Mouse (Mus musculus) frontal cortex, adult 2 months (tissue): ENCODE measurements around the gene Sipa1l2. TPM values are rescaled to one million over a fixed set of nuclear protein-coding genes. Genes with fewer than 3 reads are reported as not detected.
"Not testable (repeated sequence)": the region's sequence is repeated elsewhere in the genome, so short reads cannot be mapped to it uniquely, and the experiment has no call there.

ENCODE experiments used
- DNase-seq, 2 experiments: peaks; one replicate each; pipeline ENCODE4 v3.0.0; 2022; ENCODE audit warnings: low spot score in 1 of 2; ENCODE audit errors: extremely low spot score in 1 of 2
- polyA plus RNA-seq: library from polyadenylated mRNA; depleted of rRNA; stranded (reverse); fragments of >200 nt; gene quantifications from 2 replicates; pipeline ENCODE4 v1.2.3, GENCODE M21; 2012

Gene Sipa1l2
- polyA plus RNA-seq, 1 experiment, result 29.7 TPM

DNA sequence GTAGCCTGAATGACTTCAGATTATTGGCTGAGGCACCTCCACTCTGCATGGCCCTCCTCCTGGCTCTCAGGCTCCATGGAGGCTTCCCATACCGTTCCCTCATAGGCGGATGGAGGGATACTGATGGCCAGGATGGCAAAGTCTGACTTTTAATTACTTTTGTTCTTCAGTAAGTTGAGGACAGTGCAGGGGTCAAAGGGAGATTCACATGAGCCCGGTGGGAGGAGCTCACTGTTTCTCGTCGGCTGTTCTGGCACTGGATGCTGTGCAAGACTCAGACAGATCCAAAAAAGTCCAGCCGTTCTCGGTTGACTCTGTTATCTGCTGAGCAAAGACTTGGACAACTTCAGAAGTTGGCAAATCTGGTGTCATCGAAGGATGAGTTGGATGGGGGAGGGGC lies 155.0 kb downstream of the Sipa1l2 start:
- DNase-seq, result no peak

DNA sequence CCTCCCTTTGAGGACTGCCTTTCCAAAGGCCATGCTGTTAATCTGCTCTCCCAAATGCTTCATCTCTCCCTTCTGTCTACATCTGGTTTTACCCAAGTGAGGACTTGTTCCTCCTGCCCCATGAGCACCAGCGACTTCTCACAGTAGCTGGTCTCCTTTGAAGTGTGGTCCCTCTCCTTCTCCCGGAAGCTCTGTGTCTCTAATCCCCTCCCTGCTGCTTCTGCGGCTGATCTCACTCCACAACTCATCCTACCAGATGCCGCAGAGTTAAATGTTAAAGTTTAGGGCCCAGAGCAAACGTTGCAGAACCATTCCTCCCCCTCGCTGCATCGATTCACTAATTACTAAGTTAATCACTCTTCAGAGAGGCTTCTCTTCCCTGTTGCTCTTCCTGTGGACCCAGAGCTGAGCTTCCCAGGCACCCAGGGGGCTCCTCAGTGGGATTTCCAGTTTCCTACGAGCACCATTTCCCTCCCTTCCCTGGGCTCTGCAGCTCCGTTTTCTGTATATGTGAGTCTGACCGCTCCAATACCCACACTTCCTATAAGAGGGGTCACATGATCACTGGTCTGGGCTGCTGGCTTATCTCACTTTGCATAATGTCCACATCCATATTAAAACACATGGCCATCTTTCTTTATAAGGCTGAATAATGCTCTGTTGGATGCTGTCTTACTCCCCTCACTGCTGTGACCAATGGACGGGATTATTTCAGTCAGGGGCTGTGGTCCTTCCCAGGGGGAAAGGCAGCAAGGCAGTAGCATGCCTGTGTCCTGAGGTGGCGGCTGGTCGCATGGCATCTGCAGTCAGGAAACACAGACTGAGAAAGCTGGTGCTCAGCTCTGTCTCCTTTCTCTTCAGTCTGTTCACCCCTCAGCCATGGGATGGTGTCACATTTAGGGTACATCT lies 156.4 kb downstream of the Sipa1l2 start:
- no peak for DNase-seq

- no peak for DNase-seq
These were observed 159.0 kb downstream of the Sipa1l2 start for GRCm38 (mm10) chr8:125410646-125411045.

DNA sequence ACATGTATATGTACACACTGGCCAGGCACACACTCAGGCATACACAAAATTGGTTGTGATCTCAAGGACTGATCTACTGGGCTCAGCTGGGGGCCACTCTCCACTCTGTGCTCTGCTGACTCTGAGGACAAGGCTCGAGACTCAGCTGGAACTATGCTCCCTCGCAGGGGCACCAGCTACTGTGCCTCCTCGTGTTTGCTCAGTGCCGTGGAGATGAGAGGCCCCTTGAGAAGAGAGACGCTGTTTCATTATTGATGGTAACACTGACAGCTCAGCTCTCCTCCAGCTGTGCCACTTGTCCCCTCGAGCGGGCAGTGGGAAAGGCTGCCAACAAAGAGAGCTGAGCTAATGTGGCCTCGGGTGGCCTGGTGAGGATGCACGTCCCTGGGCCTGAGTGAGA lies 161.9 kb downstream of the Sipa1l2 start:
- DNase-seq, result no peak

DNA sequence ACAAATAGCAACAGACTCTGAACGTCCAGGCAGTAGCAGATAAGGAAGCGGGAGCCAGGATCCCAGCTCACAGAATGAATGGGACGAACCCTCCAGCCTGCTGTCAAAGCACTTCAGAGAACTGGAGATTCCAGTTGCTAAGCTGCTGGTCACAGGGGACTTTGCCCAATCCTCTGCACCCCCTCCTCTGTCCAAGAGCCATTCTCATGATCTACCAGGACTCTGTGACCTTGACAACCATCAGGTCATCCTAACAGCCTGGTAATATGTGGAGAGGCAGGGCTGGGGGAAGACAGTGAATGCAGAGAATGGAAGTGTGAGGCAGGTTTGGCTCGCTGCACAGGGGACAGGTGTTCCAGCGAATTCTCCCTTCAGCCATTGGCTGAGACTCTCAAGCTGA lies 163.2 kb downstream of the Sipa1l2 start:
- no peak for DNase-seq

- no peak for DNase-seq
These were observed 168.3 kb downstream of the Sipa1l2 start for GRCm38 (mm10) chr8:125401350-125401749.

DNA sequence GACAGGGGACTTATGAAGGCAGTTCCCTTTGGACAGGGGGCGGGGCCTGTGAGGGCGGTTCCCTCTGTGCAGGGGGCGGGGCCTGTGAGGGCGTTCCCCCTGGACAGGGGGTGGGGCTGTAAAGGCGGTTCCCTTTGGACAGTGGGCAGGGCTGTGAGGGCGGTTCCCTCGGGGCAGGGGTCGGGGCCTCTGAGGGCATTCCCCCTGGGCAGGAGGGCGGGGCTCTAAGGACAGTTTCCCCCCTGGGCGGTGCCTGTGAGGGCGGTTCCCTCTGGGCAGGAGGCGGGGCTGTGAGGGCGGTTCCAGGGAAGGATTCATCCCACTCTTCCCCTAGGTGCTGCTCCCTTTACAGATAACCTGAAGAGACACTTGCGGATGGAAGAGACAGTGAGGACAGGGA lies 171.6 kb downstream of the Sipa1l2 start:
- DNase-seq, result no peak

DNA sequence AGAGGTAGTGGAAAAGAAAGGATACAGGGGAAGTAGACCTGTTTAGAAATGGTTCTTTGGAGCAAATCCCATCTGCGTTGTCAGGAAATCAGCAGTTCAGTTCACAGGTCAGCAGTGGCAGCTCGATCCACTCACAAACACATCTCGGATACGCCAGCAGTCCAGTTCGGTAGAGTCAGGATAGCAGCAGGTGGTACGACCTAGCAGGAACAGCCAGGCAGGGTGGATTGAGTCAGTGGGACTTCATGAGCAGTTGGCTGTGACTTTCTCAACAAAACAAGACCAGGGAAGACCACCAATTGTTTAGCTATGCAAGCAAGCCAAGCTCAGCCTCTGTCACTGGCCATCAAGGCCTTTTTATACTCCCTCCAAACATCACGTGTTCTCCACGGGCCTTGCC lies 173.9 kb downstream of the Sipa1l2 start:
- not testable (repeated sequence) for DNase-seq

DNA sequence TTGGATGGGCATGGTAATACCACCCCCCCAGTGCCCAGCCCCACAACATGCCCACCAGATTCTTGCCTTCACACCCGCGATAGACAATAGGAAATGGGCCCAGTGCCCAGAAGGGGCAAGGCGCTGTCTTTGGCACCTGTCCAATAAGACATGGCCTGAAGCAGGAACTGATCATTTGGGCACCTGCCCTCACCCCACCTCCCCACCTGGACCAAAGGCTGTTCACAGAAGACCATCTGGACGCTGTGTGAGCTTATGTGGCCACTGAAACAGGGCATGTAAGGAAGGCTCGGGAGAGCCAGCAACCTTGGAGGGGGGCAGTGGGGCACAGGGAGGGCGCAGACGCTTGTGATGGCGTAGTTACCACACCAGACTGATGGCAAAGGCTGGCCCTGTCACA lies 174.6 kb downstream of the Sipa1l2 start:
- no peak for DNase-seq

DNA sequence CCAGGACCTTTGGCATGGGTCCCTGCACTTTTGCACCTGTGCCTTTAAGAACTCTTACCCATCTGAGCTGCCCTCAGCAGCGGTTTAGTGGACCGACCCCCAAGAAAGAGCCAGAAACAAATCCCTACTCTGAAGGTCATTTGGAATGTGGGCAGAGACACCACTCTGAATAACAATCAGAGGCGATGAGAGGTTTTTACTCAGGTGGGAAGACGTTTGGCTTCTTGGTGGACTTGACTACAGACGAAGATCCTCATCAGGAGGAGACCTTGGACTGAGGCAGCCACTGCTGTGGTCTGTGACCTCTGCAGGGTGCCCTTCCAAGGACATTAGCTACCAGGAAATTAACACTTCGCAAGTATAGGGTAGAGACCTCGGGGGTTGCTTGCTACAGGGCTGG lies 177.9 kb downstream of the Sipa1l2 start:
- no peak for DNase-seq

GRCm38 (mm10) chr8:125391271-125391670 lies 178.3 kb downstream of the Sipa1l2 start:
- DNase-seq, result no peak

DNA sequence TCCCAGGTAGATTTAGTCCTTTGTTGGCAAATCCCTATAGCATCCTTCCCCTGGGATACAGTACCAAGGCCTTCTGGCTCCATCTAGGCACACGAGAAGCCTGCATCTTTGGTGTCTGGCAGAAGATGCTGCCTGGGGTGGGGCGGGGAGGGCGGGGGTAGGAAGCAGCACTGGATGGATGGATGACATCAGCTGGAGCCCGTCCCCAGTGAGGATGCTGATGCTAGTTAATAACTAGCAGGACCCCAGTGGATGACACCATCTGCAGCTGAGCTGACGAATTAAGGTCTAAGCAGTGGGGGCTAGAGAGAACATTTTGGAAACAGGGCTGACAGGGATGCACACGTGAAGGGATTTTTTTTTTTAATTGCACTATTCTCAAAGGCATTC lies 179.1 kb downstream of the Sipa1l2 start:
- DNase-seq, result peak in 1 of 2 experiments; percentile 11

GRCm38 (mm10) chr8:125389756-125390505 lies 179.7 kb downstream of the Sipa1l2 start:
- DNase-seq, result peak; percentile 62 to 88

- DNase-seq, result peak in 1 of 2 experiments; percentile 42
These were observed 180.3 kb downstream of the Sipa1l2 start for GRCm38 (mm10) chr8:125389280-125389679.

DNA sequence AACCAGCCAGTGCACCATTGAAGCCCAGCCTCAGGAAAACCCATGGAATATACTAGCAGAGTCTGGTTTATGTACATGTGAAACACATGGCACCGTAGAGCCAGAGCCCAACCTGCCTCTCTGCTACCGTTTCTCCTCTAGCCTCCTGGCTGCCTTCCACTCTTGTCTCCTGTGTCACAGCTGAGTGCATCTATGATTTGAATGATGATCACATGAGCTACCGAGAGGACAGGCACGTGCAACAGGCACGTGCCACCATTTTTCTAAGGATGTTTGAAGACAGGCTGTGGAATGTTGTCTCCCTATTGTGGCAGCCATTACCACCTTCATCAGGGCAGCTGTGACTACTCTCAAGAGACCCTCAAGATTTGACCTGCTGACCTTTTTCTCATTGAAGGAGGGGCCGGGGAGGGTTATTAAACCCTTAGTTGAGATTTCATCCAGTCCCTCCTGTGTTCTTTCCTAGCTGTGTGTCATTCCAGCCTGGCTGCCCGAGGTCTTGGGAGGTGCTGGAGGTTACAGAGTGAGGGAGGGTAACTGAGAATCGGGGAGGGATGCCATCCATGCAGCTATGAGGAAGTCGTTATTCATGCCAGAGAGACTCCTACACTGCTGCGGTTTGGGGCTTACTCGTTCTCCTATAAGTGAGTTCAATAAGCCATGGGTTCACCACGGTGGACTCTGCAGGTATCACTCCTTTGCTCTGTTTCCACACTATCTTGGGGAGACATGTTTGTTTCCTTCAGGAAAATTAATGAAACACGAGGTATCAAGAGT lies 181.0 kb downstream of the Sipa1l2 start:
- no peak for DNase-seq

DNA sequence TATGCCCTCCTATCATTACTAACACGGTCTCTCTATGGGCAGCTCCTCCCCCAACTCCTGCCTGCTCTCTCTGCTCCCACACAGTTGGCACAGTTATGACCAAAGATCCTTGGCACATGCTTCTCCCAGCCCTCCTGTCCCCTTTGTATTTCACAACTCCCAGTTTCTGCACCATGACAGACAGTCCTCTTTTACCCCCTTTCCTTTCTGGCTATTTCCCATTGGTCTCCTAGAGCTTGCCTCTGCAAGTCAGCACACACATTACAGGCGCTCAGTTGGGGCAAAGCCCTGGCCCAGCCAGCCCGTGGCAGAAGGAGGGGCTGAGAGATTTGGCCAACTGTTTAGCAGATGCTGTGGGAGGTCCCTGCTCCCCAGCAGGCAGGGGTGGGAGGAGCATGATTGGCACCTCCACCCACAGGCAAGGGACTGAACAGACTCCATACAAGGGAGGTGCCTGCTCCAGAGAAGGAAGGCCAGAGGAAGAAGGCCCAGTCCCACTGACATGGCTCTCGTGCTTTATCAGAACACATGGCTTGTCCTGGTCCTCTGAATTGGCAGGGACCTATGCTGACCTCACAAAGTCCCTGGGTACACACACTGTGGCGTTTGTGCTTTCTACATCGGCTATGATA lies 184.0 kb downstream of the Sipa1l2 start:
- DNase-seq, result peak; percentile 49 to 73

GRCm38 (mm10) chr8:125384551-125385183 lies 184.9 kb downstream of the Sipa1l2 start:
- no peak for DNase-seq

DNA sequence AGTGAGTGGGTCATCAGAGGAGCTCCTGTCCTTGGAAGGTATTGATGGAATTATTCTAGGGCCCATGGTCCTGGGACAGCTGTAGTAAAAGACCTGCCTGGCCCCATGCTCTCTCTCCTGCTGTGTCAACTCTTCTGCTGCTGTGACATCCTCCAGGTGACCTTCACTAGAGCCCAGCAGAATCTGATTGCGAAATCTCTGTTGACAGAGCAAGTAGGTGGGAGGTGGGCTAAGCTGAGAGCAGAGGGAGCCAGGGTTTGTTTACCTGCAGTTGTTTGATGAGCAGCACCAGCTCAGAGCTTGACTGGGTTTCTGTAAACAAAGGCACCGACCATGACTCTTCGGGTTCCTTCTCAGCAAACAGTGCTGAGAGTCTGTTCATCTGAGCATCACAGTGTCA lies 187.9 kb downstream of the Sipa1l2 start:
- DNase-seq, result no peak

DNA sequence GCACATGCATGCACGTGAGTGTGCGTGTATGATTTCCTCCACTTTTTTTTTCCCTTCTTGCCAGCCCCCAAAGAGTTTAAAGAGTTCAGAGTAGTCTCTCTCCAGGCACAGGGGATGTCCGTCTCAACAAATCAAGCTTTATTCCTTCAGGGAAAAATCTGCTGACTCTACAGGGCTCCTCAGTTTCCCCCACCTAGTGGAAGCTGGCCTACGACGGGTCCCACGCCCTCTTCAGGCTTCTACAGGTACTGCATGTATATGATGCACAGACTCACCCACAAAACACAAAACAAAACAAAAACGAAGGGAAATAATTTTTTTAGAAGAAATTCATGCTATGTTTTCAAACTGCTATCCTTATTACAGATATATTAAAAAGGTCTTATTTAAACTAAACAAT lies 189.7 kb downstream of the Sipa1l2 start:
- no peak for DNase-seq

DNA sequence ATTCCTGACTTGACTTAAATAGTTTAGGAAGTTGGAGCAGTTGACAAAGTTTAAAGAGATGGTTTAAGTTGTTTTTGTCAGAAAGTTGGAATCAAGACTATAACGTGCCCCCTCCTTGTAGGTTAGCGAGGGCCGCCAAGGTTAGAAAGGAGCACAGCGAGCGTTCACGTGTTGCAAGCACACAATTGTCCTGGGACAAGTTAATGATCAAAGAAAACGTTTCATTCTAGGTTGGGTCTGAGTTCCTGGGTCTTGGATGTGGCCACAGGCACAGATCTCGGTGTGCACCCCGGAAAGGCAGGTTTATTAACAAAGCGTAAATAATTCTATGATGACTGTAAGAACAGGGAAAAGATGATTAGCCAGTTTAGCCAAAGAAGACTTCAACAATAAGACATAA lies 190.5 kb downstream of the Sipa1l2 start:
- no peak for DNase-seq
